Mouse (Mus musculus) cerebellum, adult 2 months (tissue): Measurements from ENCODE around the gene Lin28a.
"Not testable (repeated sequence)": the region's sequence is repeated elsewhere in the genome, so short reads cannot be mapped to it uniquely, and the experiment has no call there.

Experiments used
- CTCF ChIP-seq: fragments of 200-500 bp; IDR thresholded peaks from 2 replicates; pipeline ENCODE4 v1.5.1; 2011; ENCODE audit warnings: low read depth, mild to moderate bottlenecking, control low read depth, low read length, moderate library complexity, borderline replicate concordance; ENCODE audit not compliant: insufficient read depth
- POLR2A ChIP-seq: fragments of 200-500 bp; IDR thresholded peaks from 2 replicates; pipeline ENCODE4 v1.6.1; 2011; ENCODE audit warnings: low read length, control low read depth, borderline replicate concordance; ENCODE audit not compliant: insufficient read depth

- not testable (repeated sequence) for TF ChIP-seq CTCF, POLR2A
These were observed 30.4 kb downstream of the Lin28a start for GRCm38 (mm10) chr4:133988289-133988688.
